Mouse (Mus musculus) liver, embryonic 14.5 days (tissue): ENCODE measurements around the gene Trak2. TPM values are rescaled to one million over a fixed set of nuclear protein-coding genes. Genes with fewer than 3 reads are reported as not detected.

ENCODE experiments used
- ATAC-seq: fragments of 200-750 bp; cut with Nextera tagmentation; 2 replicates; pipeline ENCODE4 v1.8.0; 2017; ENCODE audit warnings: moderate number of reproducible peaks, mild to moderate bottlenecking, moderate library complexity; ENCODE audit not compliant: insufficient read depth
- DNase-seq, 3 experiments: peaks; one replicate each; pipeline ENCODE4 v3.0.0-alpha.2; 2012 to 2013; ENCODE audit warnings: low read depth in 3 of 3, low spot score in 3 of 3
- H3K27ac ChIP-seq: fragments of 300-500 bp; sonication (generic); 2 replicates; pipeline ENCODE4 v1.5.1; 2014; ENCODE audit warnings: moderate library complexity, mild to moderate bottlenecking, control low read depth, inconsistent platforms
- H3K27me3 ChIP-seq: fragments of 300-500 bp; sonication (generic); 2 replicates; pipeline ENCODE4 v1.6.1; 2014; ENCODE audit warnings: mild to moderate bottlenecking, low read length, moderate library complexity; ENCODE audit not compliant: control insufficient read depth, insufficient read depth
- H3K36me3 ChIP-seq: fragments of 300-500 bp; sonication (generic); replicated peaks from 2 replicates; pipeline ENCODE4 v1.6.1; 2014; ENCODE audit warnings: low read depth; ENCODE audit not compliant: control insufficient read depth, insufficient read depth
- H3K4me1 ChIP-seq, 2 experiments: fragments of 200-500 bp in 1 of 2; fragments of 300-500 bp in 1 of 2; sonication (generic) in 1 of 2; replicated peaks; 2 replicates each; pipeline ENCODE4 v1.6.1; 2012 to 2014; ENCODE audit warnings: antibody characterized with exemption in 1 of 2, inconsistent platforms in 1 of 2, low read length in 1 of 2; ENCODE audit not compliant: control insufficient read depth in 2 of 2, insufficient read depth in 2 of 2
- H3K4me2 ChIP-seq: fragments of 300-500 bp; sonication (generic); 2 replicates; pipeline ENCODE4 v1.6.1; 2014; ENCODE audit warnings: low read depth, mild to moderate bottlenecking, control low read depth, moderate library complexity
- H3K4me3 ChIP-seq, 2 experiments: fragments of 200-500 bp in 1 of 2; fragments of 300-500 bp in 1 of 2; sonication (generic) in 1 of 2; 2 replicates each; pipeline ENCODE4 v1.5.1; 2012 to 2014; ENCODE audit warnings: low read depth in 2 of 2, low read length in 2 of 2, mild to moderate bottlenecking in 2 of 2, control low read depth in 1 of 2, inconsistent platforms in 1 of 2, moderate library complexity in 1 of 2; ENCODE audit not compliant: insufficient read depth in 1 of 2
- H3K9ac ChIP-seq: fragments of 300-500 bp; sonication (generic); replicated peaks from 2 replicates; pipeline ENCODE4 v1.6.1; 2014; ENCODE audit warnings: mild to moderate bottlenecking, control low read depth, moderate library complexity
- H3K9me3 ChIP-seq: fragments of 300-500 bp; sonication (generic); 2 replicates; pipeline ENCODE4 v1.6.1; 2016; ENCODE audit warnings: low read length, mixed read lengths; ENCODE audit not compliant: control insufficient read depth
- CTCF ChIP-seq: IDR thresholded peaks from 2 replicates; pipeline ENCODE4 v1.5.1; 2016; ENCODE audit warnings: antibody characterized with exemption, low read depth, control low read depth
- EP300 ChIP-seq: IDR thresholded peaks from 2 replicates; pipeline ENCODE4 v1.6.1; 2016; ENCODE audit warnings: antibody characterized with exemption, low read depth
- WGBS: fragments of 180-500 bp; shearing (Covaris S2); extraction: QIAGEN DNeasy Blood & Tissue Kit; methylation state at CpG from one replicate; pipeline ENCODE4 v1.1.7; 2014; ENCODE audit not compliant: insufficient replicate concordance; 5-methylcytosine and 5-hydroxymethylcytosine counted together
- polyA plus RNA-seq, 2 experiments: library from polyadenylated mRNA; depleted of rRNA in 1 of 2; stranded (reverse) in 1 of 2; unstranded in 1 of 2; fragments of >200 nt; fragmentation: Nextera tagmentation in 1 of 2; extraction: Ambion mirVana in 1 of 2; gene quantifications; 2 replicates each; pipeline versions ENCODE4 v1.2.1 to v1.2.3; 2012 to 2014

The Trak2 gene
- polyA plus RNA-seq, 2 experiments = 43.1 to 47.7 TPM

- no peaks in the 10 kb centered on the region for H3K27me3 ChIP-seq
- no peak for TF ChIP-seq EP300
- TF ChIP-seq CTCF = no peak
- H3K4me3 ChIP-seq = no peak overlapping the region
- peaks cover 49 to 52% of the 10 kb centered on the region in 2 experiments for H3K4me1 ChIP-seq
- ATAC-seq = no peak
- H3K9ac ChIP-seq = peak overlapping the region; percentile 43
- H3K27ac ChIP-seq = peak overlapping the region; percentile 42
- no peak for DNase-seq
- WGBS = 71% methylated on average over 8 of the region's 8 CpGs
- H3K36me3 ChIP-seq = peaks cover 25% of the 10 kb centered on the region
- H3K4me2 ChIP-seq = peak overlapping the region; percentile 16; the same call in 1 of the 2 replicates
- H3K9me3 ChIP-seq = no peaks in the 10 kb centered on the region
These were observed 22.2 kb downstream of the Trak2 start for GRCm38 (mm10) chr1:58950899-58951648.

- Histone ChIP-seq H3K36me3 (peaks cover 40% of the 10 kb centered on the region), H3K9ac (no peak overlapping the region), H3K4me3 (no peak overlapping the region), H3K9me3 (no peaks in the 10 kb centered on the region), H3K27me3 (no peaks in the 10 kb centered on the region), H3K4me2 (no peak overlapping the region), H3K4me1 (peaks cover 36 to 39% of the 10 kb centered on the region in 2 experiments), H3K27ac (no peak overlapping the region)
- DNase-seq (no peak), ATAC-seq (no peak)
- TF ChIP-seq CTCF (no peak), EP300 (no peak)
- WGBS = 82% methylated on average over 6 of the region's 6 CpGs
These were observed 23.6 kb downstream of the Trak2 start for GRCm38 (mm10) chr1:58949561-58950106.

GRCm38 (mm10) chr1:58946718-58947117 is 26.5 kb downstream of the Trak2 start:
- Histone ChIP-seq H3K9ac (no peak overlapping the region), H3K27me3 (no peaks in the 10 kb centered on the region), H3K4me2 (no peak overlapping the region), H3K4me3 (no peak overlapping the region), H3K4me1 (peaks cover 12 to 14% of the 10 kb centered on the region in 2 experiments), H3K27ac (no peak overlapping the region), H3K9me3 (no peaks in the 10 kb centered on the region), H3K36me3 (peaks cover 45% of the 10 kb centered on the region)
- TF ChIP-seq EP300 = no peak
- no peak for TF ChIP-seq CTCF
- no peak for ATAC-seq
- 85% methylated on average over 9 of the region's 9 CpGs for WGBS
- no peak for DNase-seq

- ATAC-seq (no peak), DNase-seq (no peak)
These were observed 27.1 kb downstream of the Trak2 start for GRCm38 (mm10) chr1:58945960-58946670.

GRCm38 (mm10) chr1:58945523-58945922 is 27.7 kb downstream of the Trak2 start:
- Histone ChIP-seq H3K27ac (no peak overlapping the region), H3K4me1 (peaks cover 2 to 3% of the 10 kb centered on the region in 2 experiments), H3K4me2 (no peak overlapping the region), H3K4me3 (no peak overlapping the region), H3K27me3 (no peaks in the 10 kb centered on the region), H3K9me3 (no peaks in the 10 kb centered on the region), H3K9ac (no peak overlapping the region), H3K36me3 (peaks cover 42% of the 10 kb centered on the region)
- WGBS = 96% methylated on average over 2 of the region's 2 CpGs
- no peak for DNase-seq
- no peak for ATAC-seq
- TF ChIP-seq CTCF (no peak), EP300 (no peak)

More at GRCm38 (mm10) chr1:58945960-58946670, 27.1 kb downstream of the Trak2 start:
- Histone ChIP-seq H3K27me3 (no peaks in the 10 kb centered on the region), H3K27ac (no peak overlapping the region), H3K9me3 (no peaks in the 10 kb centered on the region), H3K36me3 (peaks cover 42% of the 10 kb centered on the region), H3K9ac (no peak overlapping the region), H3K4me2 (no peak overlapping the region), H3K4me1 (peaks cover 8 to 9% of the 10 kb centered on the region in 2 experiments), H3K4me3 (no peak overlapping the region)
- WGBS = 87% methylated on average over 7 of the region's 7 CpGs
- TF ChIP-seq EP300 (no peak), CTCF (no peak)
